Mouse (Mus musculus): ENCODE results near the gene Nup210l.
"Not testable (repeated sequence)": the region's sequence is repeated elsewhere in the genome, so short reads cannot be mapped to it uniquely, and the experiment has no call there.

Nup210l gene

GRCm38 (mm10) chr3:90220088-90220487 lies 116.2 kb downstream of the Nup210l start:
- peak; percentile 64 to 88 for DNase-seq (ENCODE audit: inconsistent age in 2 of 2, low spot score in 1 of 2)

- DNase-seq (ENCODE audit: inconsistent age in 2 of 2, low spot score in 1 of 2) = peak; percentile 89 to 96
These were observed 116.6 kb downstream of the Nup210l start for GRCm38 (mm10) chr3:90220531-90220951.

- DNase-seq (ENCODE audit: inconsistent age in 2 of 2, low spot score in 1 of 2) = peak in 1 of 2 experiments; percentile 60
These were observed 117.2 kb downstream of the Nup210l start for GRCm38 (mm10) chr3:90221123-90221522.

- no peak for DNase-seq (ENCODE audit: inconsistent age in 2 of 2, low spot score in 1 of 2)
These were observed 118.5 kb downstream of the Nup210l start for GRCm38 (mm10) chr3:90222455-90222854.

- no peak for DNase-seq (ENCODE audit: inconsistent age in 2 of 2, low spot score in 1 of 2)
These were observed 119.0 kb downstream of the Nup210l start for GRCm38 (mm10) chr3:90222941-90223340.

GRCm38 (mm10) chr3:90224331-90224730 lies 120.4 kb downstream of the Nup210l start:
- DNase-seq (ENCODE audit: inconsistent age in 2 of 2, low spot score in 1 of 2) = no peak

- no peak for DNase-seq (ENCODE audit: inconsistent age in 2 of 2, low spot score in 1 of 2)
These were observed 127.1 kb downstream of the Nup210l start for GRCm38 (mm10) chr3:90231075-90231474.

- DNase-seq (ENCODE audit: inconsistent age in 2 of 2, low spot score in 1 of 2) = peak; percentile 96 to 97
These were observed 127.8 kb downstream of the Nup210l start, which contains the start of gene Jtb for GRCm38 (mm10) chr3:90231507-90232333. Gene Jtb, plus strand, starts transcription at chr3:90231597.

GRCm38 (mm10) chr3:90241251-90241650 lies 137.3 kb downstream of the Nup210l start:
- no peak for DNase-seq (ENCODE audit: inconsistent age in 2 of 2, low spot score in 1 of 2)

GRCm38 (mm10) chr3:90241669-90242358 lies 137.9 kb downstream of the Nup210l start:
- no peak for DNase-seq (ENCODE audit: inconsistent age in 2 of 2, low spot score in 1 of 2)

GRCm38 (mm10) chr3:90242984-90243775 lies 139.2 kb downstream of the Nup210l start, which contains the start of gene Creb3l4:
Gene Creb3l4, minus strand, starts transcription at chr3:90243512.
- peak; percentile 57 to 76 for DNase-seq (ENCODE audit: inconsistent age in 2 of 2, low spot score in 1 of 2)

GRCm38 (mm10) chr3:90245406-90245805 lies 141.5 kb downstream of the Nup210l start:
- DNase-seq (ENCODE audit: inconsistent age in 2 of 2, low spot score in 1 of 2) = no peak

GRCm38 (mm10) chr3:90247630-90247959 lies 143.7 kb downstream of the Nup210l start:
- DNase-seq (ENCODE audit: inconsistent age in 2 of 2, low spot score in 1 of 2) = no peak

GRCm38 (mm10) chr3:90247960-90248745 lies 144.2 kb downstream of the Nup210l start, which contains the start of gene Slc39a1:
Gene Slc39a1, plus strand, starts transcription at chr3:90248172.
- DNase-seq (ENCODE audit: inconsistent age in 2 of 2, low spot score in 1 of 2) = peak; percentile 95 to 98

GRCm38 (mm10) chr3:90248746-90249100 lies 144.8 kb downstream of the Nup210l start:
- DNase-seq (ENCODE audit: inconsistent age in 2 of 2, low spot score in 1 of 2) = peak in 1 of 2 experiments; percentile 75

GRCm38 (mm10) chr3:90250791-90251190 lies 146.9 kb downstream of the Nup210l start:
- no peak for DNase-seq (ENCODE audit: inconsistent age in 2 of 2, low spot score in 1 of 2)

GRCm38 (mm10) chr3:90251731-90252226 lies 147.8 kb downstream of the Nup210l start:
- DNase-seq (ENCODE audit: inconsistent age in 2 of 2, low spot score in 1 of 2) = not testable (repeated sequence)

GRCm38 (mm10) chr3:90252659-90253058 lies 148.7 kb downstream of the Nup210l start:
- DNase-seq (ENCODE audit: inconsistent age in 2 of 2, low spot score in 1 of 2) = peak in 1 of 2 experiments; percentile 59

- peak in 1 of 2 experiments; percentile 54 for DNase-seq (ENCODE audit: inconsistent age in 2 of 2, low spot score in 1 of 2)
These were observed 149.2 kb downstream of the Nup210l start for GRCm38 (mm10) chr3:90253174-90253573.

Measured in adrenal gland, adult (tissue).